Mouse (Mus musculus): Measurements from ENCODE around the gene Bckdha.

Bckdha gene

DNA sequence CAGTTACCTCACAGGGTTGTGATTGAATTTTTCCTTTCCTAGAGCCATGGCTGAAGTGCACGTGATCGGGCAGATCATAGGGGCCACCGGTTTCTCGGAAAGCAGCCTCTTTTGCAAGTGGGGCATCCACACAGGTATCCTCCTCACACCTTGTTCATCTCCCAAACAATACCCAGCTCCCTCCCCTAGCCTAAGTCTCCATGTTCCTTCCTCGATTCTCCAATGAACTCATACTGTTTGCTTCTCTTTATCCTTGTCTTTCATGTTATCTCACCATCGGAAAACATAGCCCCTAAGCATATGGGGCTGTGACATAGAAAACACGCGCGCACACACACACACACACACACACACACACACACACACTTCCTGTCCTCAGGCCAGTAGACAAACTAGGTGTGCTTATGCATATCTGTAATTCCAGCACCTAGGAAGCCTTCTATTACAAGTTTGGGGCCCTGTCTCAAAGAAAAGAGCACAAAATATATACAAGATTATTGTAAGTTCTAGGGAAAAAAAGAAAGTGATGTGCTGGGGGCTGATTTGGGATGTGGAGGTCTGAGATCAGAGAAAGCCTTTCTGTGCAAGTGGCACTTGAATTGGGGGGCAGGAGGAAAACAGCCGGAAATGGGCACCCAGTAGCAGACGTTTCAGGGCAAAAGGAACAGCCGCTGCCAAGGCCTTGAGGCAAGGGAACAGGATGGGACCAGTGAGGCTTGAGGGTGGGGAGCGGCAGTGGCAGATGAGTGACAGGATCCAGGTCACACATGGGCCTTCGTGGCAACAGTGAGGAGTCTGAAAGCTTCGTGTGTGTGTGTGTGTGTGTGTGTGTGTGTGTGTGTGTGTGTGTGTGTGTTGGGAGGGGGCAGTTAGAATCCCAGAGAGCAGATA, 22.8 kb upstream of the Bckdha start:
- no peak for ATAC-seq (ENCODE audit: low TSS enrichment)

DNA sequence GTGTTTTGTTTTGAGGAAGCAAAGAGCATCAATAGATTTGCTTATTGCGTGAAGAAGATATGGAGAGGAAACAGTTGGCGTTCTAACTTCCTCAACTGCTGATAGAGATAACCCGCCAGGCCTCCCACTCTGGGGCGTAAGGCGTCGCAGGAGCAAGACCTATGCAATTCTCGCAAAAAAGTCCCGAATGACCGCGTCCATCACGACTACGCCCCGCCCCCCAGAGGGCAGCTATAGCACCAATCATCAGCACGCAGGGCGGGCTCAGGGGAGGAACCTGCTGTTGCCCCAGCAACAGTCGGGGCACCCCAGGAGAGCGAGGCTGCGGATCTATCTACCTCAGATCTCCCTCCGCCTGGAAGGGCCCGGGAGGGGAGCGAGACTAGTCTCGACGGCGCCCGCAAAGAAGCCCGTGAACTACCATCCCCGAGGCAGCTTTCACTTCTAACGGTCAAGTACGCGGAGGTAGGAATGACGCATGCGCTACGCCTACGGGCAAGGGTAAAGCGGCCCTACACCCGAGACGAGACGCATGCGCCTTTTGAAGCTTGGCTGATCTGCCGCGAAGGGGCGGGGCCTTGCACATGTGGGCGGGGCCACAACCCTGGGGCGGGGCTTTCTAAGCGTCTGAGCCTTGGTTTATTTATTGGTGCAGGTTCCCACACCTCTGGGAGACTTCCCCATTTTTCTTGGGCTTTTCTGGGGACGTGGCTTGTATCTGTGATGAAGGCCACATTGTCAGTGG, 21.9 kb upstream of the Bckdha start, which contains the start of gene B9d2:
TSS of gene B9d2 (plus strand) at position 267 of the 745 bp plus-strand sequence.
- peak; percentile 94 for ATAC-seq (ENCODE audit: low TSS enrichment)

DNA sequence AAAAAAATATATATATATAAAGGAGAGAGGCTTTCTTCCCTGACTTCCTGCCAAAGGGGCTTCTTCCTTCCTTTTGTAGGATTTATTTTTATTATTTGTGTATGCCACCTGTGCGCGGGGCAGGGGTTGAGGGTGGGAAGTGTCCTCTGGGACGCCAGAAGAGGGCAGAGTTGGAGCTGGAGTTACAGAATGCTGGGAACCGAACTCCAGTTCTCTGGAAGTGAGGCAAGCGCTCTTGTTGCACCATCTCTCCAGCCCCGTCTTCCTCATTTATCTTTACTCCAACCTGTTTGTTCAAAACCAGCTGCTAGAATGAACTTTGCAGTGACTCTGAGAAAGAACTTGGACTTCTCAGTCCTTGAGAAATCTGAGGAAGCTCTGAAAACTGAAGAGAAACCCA, 21.2 kb upstream of the Bckdha start:
- ATAC-seq (ENCODE audit: low TSS enrichment), result no peak

- no peak for ATAC-seq (ENCODE audit: low TSS enrichment)
These were observed 18.2 kb upstream of the Bckdha start for GRCm38 (mm10) chr7:25677013-25677412.

- peak; percentile 42 for ATAC-seq (ENCODE audit: low TSS enrichment)
These were observed 17.5 kb upstream of the Bckdha start for GRCm38 (mm10) chr7:25676085-25676781.

DNA sequence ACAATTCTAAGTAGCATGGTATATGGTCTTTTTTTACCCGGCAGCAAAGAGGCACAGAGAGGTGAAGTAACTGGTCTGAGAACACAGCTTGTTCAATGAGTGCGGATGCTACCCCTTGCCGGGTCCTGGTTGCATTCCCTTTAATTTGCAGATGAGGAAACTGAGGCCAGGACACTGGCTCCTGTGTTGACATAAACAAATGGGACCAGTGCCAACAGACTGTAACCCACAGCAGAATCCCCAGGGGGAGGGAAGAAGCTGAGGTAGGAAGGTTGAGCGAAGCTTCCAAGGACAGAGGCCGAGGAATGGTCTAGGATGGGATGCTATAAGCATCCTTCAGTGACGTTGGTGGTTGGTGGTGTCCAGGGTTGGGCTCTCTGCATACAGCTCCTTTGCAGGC, 16.6 kb upstream of the Bckdha start:
- no peak for ATAC-seq (ENCODE audit: low TSS enrichment)

DNA sequence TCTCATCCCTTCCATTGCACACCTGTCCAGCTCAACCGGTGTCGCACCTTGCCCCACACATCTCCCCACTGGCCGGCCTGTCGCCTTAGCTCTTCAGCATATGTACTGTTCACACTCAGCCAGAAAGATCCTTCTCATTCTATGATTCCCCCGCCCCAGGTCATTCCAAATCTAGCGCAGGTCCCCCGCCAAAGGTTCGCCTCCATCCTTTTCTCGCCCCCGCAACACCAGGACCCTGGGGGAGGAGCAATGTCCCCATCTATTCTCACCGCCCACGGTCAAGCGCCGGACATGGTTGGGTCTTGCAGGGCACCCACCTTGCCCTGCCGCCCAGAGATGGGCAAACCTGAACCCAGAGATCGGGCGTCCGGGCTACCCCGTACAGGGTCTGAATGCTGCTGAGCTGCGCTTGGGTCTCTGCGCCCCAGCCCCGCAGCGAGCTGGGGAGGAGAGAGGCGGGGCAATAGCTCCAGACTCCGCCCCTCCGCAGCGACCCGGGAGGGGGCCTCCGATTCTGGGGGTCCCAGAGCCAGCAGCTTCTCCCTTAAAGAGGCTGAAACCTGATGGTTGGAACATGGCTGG, 16.0 kb upstream of the Bckdha start, which contains the start of gene Tmem91:
TSS of gene Tmem91 (minus strand) at position 448 of the 582 bp plus-strand sequence.
- ATAC-seq (ENCODE audit: low TSS enrichment), result no peak

DNA sequence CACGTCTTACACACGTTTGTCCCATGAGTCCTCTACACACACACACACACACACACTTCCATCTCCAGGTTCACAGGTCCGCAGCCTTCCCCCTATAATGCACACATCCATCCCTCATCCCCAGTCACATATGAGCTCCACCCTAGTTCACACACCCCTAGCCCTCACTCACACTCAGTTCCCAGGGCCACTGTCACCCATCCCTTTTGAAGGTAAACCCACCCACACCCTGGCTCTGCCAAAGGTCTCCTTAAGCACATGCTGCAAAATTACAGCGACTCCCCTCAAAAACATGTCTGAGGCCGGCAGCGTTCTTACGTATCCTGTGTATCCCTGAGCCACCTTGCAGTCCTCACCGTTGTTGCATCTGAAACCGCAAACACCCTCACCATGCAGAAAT, 15.5 kb upstream of the Bckdha start:
- no peak for ATAC-seq (ENCODE audit: low TSS enrichment)

DNA sequence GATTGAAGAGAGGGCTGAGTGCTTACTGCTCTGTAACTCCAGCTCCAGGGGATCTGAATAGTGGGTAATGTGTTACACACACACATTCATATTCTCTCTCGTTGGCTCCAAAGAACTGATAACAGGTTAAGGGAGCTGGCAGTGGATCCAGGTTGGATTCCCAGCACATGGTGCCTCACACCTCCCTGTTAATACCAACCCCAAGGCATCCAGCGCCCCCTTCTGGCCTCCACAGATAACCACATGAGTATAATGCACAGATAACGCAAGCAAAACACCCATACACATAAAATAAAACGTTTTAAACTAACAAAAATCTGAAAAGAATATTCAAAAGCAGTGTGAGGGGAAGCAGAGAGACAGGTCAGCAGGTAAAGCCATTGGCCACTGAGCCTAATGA, 13.7 kb upstream of the Bckdha start:
- no peak for ATAC-seq (ENCODE audit: low TSS enrichment)

DNA sequence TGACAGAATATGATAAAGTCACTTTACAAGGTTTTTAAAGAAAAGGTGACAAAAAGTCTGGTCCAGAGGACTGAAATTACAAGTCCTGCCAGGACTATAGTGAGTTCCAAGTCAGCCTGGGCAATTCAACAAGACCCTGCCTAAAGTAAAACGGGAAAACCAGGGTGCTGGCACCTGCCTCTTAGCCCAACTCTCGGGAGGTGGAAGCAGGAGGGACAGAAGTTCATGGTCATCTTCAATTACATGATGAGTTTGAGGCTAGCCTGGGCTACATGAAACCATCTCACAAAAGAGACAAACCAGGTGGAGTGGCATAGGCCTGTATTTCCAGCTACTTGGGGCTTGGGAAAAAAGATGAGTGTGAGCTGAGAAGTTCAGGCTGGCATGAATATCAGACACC, 12.9 kb upstream of the Bckdha start:
- no peak for ATAC-seq (ENCODE audit: low TSS enrichment)

- ATAC-seq (ENCODE audit: low TSS enrichment), result no peak
These were observed 11.3 kb upstream of the Bckdha start for GRCm38 (mm10) chr7:25670096-25670495.

GRCm38 (mm10) chr7:25669631-25670030, 10.8 kb upstream of the Bckdha start:
- ATAC-seq (ENCODE audit: low TSS enrichment), result no peak

- no peak for ATAC-seq (ENCODE audit: low TSS enrichment)
These were observed 10.4 kb upstream of the Bckdha start for GRCm38 (mm10) chr7:25669158-25669557.

DNA sequence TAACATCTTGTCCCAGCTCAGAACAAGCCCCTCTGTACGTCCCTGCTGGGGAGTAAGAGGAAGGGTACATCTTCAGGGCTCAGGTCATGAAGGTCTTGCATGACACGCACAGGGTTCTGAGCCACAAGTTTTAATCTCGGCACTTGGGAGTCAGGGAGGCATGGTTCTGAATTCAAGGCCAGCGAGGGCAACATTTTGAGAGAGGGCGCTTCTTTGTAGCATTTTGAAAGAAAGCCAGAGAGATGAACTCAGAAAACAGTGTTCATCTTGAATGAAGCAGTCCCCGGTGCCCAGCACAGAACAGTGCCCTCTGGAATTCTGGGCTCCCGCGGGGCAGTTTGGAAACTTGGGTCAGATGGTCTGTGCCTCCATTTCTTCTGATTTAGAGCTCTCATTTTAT, 7.6 kb upstream of the Bckdha start:
- ATAC-seq (ENCODE audit: low TSS enrichment), result no peak

- no peak for ATAC-seq (ENCODE audit: low TSS enrichment)
These were observed 996 bp downstream of the Bckdha start for GRCm38 (mm10) chr7:25657785-25658184.

- no peak for ATAC-seq (ENCODE audit: low TSS enrichment)
These were observed 3.0 kb downstream of the Bckdha start for GRCm38 (mm10) chr7:25655601-25656428.

DNA sequence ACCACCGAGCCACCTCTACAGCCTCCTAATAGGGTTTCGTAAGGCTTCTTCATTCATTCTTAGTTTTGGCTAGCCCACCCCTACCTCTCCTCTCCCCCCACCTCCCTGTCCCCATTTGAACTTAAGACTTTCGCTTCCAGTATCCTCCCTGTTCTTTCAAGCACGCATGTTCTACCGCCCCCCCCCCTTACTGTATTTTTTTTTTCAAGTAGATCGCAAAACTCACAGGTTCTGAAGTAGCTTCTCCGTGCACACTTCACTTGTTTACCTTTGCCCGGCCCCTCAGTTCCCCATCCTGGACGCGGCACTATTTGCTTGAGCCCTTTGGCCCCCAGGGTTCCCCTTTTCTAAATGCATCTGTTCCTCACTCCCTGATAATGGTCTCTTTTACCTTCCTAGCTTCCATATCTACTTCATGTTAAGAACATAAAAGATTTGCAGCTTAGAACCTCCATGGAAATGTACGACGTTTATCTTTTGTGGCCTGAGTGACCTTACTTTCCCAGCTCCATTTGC, 6.5 kb downstream of the Bckdha start:
- no peak for ATAC-seq (ENCODE audit: low TSS enrichment)

DNA sequence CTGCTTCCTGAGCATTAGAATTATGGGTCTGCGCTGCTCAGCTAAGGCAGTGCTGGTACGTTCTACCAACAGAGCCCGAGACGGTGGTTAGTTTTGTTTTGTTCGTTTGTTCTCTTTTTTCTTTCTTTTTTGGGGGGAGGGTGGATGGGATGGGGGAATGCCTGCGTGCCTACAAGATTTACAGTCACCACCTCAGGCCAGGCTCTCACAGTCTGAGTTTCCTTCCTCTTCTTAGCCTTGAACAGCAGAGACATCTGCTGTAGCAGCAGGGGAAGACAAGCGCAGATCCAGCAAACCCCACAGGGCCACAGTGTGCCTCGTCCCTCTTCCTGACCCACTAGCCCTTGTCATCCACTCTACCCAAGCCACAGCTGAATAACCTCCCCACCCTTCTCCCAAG, 7.5 kb downstream of the Bckdha start:
- ATAC-seq (ENCODE audit: low TSS enrichment), result no peak

GRCm38 (mm10) chr7:25649839-25650238, 8.9 kb downstream of the Bckdha start:
- ATAC-seq (ENCODE audit: low TSS enrichment), result no peak

DNA sequence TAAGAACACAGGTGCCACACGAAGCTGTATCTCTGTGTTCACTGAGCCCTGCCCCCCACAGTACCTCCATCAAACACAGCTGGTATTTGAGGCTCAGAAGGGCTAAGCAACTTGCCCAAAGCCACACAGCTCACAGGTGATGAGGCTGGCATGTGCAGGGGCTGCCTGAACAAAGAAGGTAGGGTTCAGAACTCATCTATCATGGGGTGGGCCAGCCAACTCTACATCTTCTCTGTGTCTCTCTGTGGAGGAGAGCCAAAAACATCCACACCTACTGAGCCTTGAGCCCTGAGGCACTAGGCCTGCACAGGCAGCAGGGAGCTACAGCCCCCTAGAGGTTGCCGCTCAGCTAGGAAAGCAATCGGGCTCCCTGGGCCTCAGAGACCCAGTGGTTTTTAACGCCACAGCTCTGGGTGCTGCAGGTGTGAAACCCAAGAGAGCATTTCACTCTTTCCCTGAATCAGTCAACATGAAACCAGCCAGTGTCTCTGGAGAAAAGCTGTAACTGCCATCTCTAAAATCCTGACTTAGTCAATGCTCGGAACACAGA, 11.1 kb downstream of the Bckdha start:
- ATAC-seq (ENCODE audit: low TSS enrichment), result no peak
